Mouse (Mus musculus): ENCODE data around the gene Rnf182.

Rnf182 gene

DNA sequence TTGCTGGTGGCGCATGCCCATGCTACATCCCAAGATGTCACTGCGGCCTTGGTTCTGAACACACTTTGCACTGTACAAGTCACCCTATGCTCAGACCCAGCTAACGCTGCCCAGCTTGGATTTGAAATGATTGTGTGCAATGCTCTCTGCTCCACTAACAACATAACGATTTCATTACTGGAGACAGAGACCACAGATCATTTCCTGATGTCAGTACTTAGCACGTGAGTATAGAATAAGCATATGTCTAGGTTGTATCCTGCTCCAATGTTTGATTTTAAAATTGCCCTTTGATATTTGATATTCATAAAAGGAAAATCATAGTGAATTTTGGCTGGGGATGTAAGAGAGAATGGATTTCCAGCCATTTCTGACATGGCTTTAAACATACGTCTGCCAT, 3.5 kb upstream of the Rnf182 start:
- DNase-seq (ENCODE audit: low spot score in 2 of 2): peak in 1 of 2 experiments; percentile 6

- DNase-seq (ENCODE audit: low spot score in 2 of 2): no peak
Observed at GRCm38 (mm10) chr13:43614667-43615066, 843 bp upstream of the Rnf182 start.

GRCm38 (mm10) chr13:43615194-43615576, 325 bp upstream of the Rnf182 start:
- no peak for DNase-seq (ENCODE audit: low spot score in 2 of 2)

DNA sequence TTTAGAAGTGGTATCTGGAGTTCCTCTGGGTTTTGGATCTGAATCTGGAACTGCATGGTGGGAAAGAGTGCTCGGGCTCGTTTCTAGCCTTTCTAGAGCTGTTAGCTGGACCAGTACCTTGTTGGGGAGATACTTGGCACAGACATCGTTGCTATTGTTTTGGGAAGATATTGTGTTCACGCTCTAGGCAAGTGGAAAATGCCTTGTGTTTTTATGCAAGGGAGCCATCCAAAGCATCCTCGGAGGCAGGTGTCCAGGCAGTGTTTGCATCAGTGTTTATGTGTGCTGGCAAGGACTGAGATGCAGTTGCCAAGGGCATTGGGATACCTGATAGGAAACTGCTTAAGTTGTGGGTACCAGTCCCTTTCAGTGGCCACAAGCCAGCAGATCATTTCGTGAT, 1.0 kb downstream of the Rnf182 start:
- DNase-seq (ENCODE audit: low spot score in 2 of 2): peak in 1 of 2 experiments; percentile 23

DNA sequence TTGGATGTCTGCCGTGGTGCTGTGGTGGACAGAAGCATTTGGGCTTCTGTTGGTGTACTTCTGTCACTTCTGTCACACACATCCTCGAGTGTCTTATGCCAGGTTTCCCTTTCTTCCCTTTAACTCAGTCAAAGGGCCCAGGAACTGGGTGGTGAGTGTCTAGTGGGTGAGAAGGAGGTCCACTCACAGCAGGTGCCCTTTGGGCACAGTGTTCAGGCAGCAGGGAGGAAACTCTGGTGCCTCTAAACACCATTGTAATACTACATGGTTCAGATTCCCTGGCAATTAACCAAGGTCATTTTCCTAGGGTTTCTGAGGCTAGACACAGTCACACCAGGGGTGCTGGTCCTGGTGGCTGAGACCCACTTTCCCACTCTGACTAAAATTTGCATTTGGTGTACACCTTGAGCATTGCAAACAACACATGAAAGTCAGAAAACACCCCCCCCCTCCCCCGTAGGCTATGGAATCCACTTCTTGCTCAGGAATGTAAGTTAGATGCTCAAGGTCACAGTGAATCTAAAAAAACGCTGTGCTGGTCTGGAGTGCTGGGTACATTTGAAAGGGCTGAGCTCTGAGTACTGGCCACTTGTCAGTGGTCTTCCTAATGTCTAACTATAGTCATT, 4.2 kb downstream of the Rnf182 start:
- no peak for DNase-seq (ENCODE audit: low spot score in 2 of 2)

- no peak for DNase-seq (ENCODE audit: low spot score in 2 of 2)
Observed at GRCm38 (mm10) chr13:43627922-43628321, 12.4 kb downstream of the Rnf182 start.

DNA sequence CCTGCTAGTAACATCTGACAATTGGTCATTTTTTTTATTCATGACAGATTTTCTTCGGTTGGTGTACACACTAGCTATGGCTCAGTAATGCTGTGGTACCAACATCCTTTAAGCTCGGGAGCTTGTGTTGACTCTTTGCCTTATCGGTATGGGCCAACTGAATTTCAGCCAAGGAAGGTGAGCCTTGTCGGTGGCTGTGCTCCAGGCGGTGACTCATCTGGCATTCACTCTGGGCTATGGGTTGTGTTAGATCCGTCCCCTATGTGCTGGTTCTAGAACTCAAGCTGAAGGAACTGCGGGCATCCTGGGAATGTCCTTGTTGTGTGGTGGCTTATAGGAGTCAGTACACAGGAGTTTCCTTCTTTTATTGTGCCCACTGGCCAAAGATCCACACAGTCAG, 14.3 kb downstream of the Rnf182 start:
- DNase-seq (ENCODE audit: low spot score in 2 of 2): no peak

- no peak for DNase-seq (ENCODE audit: low spot score in 2 of 2)
Observed at GRCm38 (mm10) chr13:43631266-43631665, 15.8 kb downstream of the Rnf182 start.

DNA sequence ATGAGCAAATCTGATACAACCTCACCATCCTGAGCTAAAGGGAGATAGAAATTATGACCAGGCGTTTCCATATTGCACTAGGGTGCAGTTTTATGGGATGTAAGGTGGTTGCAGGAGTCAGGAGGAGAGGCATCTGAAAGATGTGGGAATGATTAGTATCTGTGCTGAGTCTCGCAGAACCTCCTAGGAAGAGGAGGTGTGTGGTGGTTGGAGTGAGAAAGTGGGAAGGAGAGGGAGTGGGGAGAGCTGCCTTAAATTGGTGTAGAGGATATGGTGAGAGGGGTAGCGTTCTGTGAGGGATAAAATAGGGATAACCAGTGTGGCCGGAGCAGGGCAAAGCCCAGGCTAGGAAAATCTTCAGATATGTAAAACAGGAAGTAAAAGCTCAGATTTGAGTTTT, 17.5 kb downstream of the Rnf182 start:
- DNase-seq (ENCODE audit: low spot score in 2 of 2): no peak

- peak; percentile 36 to 61 for DNase-seq (ENCODE audit: low spot score in 2 of 2)
Observed at GRCm38 (mm10) chr13:43637720-43638119, 22.2 kb downstream of the Rnf182 start.

DNA sequence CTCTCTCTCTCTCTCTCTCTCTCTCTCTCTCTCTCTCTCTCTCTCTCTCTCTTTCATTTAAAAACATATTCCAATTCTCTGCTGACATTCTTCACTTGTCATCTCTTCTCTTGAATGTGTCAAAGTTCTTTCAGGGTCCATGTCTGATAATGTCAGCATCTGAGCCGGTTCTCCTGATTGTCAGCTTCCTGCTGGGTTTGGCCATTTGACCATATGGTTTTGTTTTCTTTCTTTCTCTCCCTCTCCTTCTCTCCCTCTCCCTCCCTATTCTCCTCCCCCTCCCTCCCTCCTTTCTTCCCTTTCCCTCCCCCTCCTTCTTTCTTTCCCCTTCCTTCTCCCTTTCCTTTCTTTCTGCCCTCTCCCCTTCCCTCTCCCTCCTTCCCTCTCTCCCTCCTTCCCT, 29.5 kb downstream of the Rnf182 start:
- no peak for DNase-seq (ENCODE audit: low spot score in 2 of 2)

GRCm38 (mm10) chr13:43648556-43648955, 33.0 kb downstream of the Rnf182 start:
- DNase-seq (ENCODE audit: low spot score in 2 of 2): no peak

- DNase-seq (ENCODE audit: low spot score in 2 of 2): no peak
Observed at GRCm38 (mm10) chr13:43651277-43651676, 35.8 kb downstream of the Rnf182 start.

DNA sequence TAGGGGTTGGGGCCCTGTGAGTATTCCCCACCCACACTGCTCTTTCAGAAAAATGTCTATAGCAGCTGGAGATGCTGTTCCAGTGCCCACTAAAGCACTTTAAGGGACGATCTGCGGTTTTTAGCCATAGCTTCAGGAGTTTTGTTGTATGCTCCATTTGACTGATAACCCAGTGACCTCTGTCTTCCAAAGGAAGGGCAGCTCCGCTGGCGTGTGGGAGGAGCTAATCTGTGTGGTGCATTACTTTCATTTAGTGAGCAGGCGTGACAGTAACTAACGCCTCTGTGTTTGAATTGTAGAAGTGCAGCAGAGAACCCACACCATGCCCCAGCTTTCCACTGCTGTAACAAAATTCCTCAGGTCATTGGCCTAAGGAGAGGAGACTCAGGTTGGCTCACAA, 38.6 kb downstream of the Rnf182 start:
- no peak for DNase-seq (ENCODE audit: low spot score in 2 of 2)

DNA sequence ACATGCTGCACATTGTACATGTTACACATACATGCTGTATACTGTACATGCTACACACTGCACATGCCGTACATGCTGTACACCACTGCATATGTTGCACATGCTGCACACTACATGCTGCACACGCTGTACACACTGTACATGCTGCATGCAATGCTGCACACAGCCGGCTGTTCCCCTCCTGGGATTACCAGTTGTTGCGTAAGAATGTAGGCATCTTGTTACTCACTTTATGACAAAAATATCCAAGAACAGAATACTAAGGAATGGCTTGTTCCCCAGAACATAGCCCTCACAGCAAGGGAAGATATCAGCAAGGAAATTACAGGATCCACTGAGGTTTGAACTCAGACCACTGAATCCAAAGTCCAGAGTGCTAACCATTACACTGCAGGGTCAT, 47.7 kb downstream of the Rnf182 start:
- DNase-seq (ENCODE audit: low spot score in 2 of 2): no peak

DNA sequence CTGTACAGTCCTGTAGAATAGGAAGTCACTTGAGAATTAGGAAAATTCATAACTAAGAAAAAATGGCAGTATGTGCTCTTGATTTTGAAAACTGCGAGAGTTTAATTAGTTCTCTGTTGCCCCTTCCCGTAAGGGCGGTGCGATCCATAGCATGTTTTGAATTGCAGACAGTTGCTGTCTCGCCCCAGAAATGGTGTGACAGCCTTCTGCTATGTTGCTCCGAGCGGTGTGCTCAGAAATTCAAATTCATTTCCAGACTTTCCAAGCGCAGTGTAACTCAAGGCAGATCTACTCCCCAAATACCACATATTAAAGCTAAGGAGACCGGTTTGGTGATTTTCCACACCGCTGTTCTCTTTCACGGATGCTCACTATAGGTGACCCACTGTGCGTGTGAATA, 50.6 kb downstream of the Rnf182 start:
- no peak for DNase-seq (ENCODE audit: low spot score in 2 of 2)

DNA sequence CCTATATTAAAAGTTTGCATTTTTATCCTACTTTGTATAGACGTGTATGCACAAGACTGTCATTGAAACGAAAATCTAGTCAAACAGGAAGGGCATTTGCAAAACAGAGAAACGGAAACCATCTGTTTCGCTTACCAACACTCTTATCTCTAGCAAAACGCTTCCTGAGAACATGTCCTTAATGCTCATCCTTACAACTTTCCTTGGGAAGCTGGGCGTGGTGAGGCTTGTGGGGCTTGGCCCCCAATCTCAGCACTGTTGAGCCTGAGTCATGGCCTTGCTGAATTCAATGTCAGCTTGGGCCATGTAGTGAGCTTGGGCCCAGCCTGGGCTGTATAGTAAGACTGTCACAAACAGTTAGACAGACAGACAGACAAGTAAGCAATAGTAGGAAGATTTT, 51.4 kb downstream of the Rnf182 start:
- DNase-seq (ENCODE audit: low spot score in 2 of 2): no peak

GRCm38 (mm10) chr13:43677159-43677882, 61.8 kb downstream of the Rnf182 start:
- DNase-seq (ENCODE audit: low spot score in 2 of 2): no peak

- no peak for DNase-seq (ENCODE audit: low spot score in 2 of 2)
Observed at GRCm38 (mm10) chr13:43677883-43678244, 62.4 kb downstream of the Rnf182 start.

GRCm38 (mm10) chr13:43684499-43684994, 69.0 kb downstream of the Rnf182 start:
- peak; percentile 37 to 41 for DNase-seq (ENCODE audit: low spot score in 2 of 2)

- DNase-seq (ENCODE audit: low spot score in 2 of 2): no peak
Observed at GRCm38 (mm10) chr13:43688065-43688464, 72.6 kb downstream of the Rnf182 start.

DNA sequence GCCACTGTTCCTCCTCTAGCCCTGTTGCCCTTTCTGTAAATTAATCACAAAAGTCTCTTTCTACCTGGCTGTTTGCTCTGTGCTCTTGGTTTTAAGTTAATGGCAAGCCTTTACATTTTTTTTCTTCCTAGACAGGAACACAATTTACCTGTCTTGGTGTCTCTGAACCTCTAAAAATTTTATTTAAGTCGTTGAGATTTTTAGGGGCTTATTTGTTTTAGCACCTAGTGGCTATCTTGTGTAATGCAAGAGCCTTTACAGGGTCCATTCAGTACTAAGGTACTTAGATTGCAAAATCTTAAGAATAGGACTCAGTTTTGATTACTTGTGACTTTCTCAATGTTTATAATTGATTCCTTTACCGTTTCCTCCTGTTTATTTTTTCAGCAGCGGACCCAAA, 76.2 kb downstream of the Rnf182 start:
- DNase-seq (ENCODE audit: low spot score in 2 of 2): no peak

- no peak for DNase-seq (ENCODE audit: low spot score in 2 of 2)
Observed at GRCm38 (mm10) chr13:43695521-43695920, 80.0 kb downstream of the Rnf182 start.

- no peak for DNase-seq (ENCODE audit: low spot score in 2 of 2)
Observed at GRCm38 (mm10) chr13:43696011-43696410, 80.5 kb downstream of the Rnf182 start.
